Mouse (Mus musculus) embryonic facial prominence, embryonic 12.5 days (tissue): ENCODE measurements around the gene Rbm24. TPM values are rescaled to one million over a fixed set of nuclear protein-coding genes. Genes with fewer than 3 reads are reported as not detected.

Experiments
- ATAC-seq: fragments of 200-750 bp; cut with Nextera tagmentation; 2 replicates; pipeline ENCODE4 v1.8.0; 2017; ENCODE audit not compliant: insufficient number of reproducible peaks, insufficient read depth, low FRiP score, low TSS enrichment
- H3K27ac ChIP-seq: fragments of 300-500 bp; sonication (generic); 2 replicates; pipeline ENCODE4 v1.5.1; 2016; ENCODE audit warnings: mild to moderate bottlenecking
- H3K27me3 ChIP-seq: fragments of 300-500 bp; sonication (generic); 2 replicates; pipeline ENCODE4 v1.6.1; 2016; ENCODE audit warnings: mild to moderate bottlenecking, moderate library complexity
- H3K36me3 ChIP-seq: fragments of 300-500 bp; sonication (generic); 2 replicates; pipeline ENCODE4 v1.6.1; 2016; ENCODE audit warnings: mild to moderate bottlenecking
- H3K4me1 ChIP-seq: fragments of 300-500 bp; sonication (generic); 2 replicates; pipeline ENCODE4 v1.6.1; 2016
- H3K4me2 ChIP-seq: fragments of 300-500 bp; sonication (generic); replicated peaks from 2 replicates; pipeline ENCODE4 v1.6.1; 2016; ENCODE audit warnings: mild to moderate bottlenecking, moderate library complexity
- H3K4me3 ChIP-seq: fragments of 300-500 bp; sonication (generic); 2 replicates; pipeline ENCODE4 v1.5.1; 2016; ENCODE audit warnings: mild to moderate bottlenecking
- H3K9ac ChIP-seq: fragments of 300-500 bp; sonication (generic); 2 replicates; pipeline ENCODE4 v1.6.1; 2016; ENCODE audit warnings: mild to moderate bottlenecking, moderate library complexity
- H3K9me3 ChIP-seq: fragments of 300-500 bp; sonication (generic); 2 replicates; pipeline ENCODE4 v1.6.1; 2016; ENCODE audit warnings: mild to moderate bottlenecking, moderate library complexity
- WGBS: fragments of 180-500 bp; shearing (Covaris S2); methylation state at CpG from one replicate; pipeline ENCODE4 v1.1.7; 2016; 5-methylcytosine and 5-hydroxymethylcytosine counted together
- polyA plus RNA-seq: library from polyadenylated mRNA; unstranded; fragments of >200 nt; fragmentation: Nextera tagmentation; extraction: Ambion mirVana; gene quantifications from 2 replicates; pipeline ENCODE4 v1.2.1, GENCODE M21; 2016

Gene Rbm24
- polyA plus RNA-seq, result 5.0 and 5.2 TPM in 2 replicates

- H3K27ac ChIP-seq, result 0 out of 2 replicates have a peak within 1 kb of the TSS, but pooled peaks have one; percentile 37
- H3K4me2 ChIP-seq, result peak within 1 kb of the TSS; percentile 96
- H3K4me3 ChIP-seq, result peak within 1 kb of the TSS; percentile 53
- WGBS, result under 1% methylated on average over 40 of the region's 41 CpGs
- ATAC-seq, result peak; percentile 76
- no peaks in the 10 kb centered on the region for H3K36me3 ChIP-seq
- H3K9ac ChIP-seq, result peak within 1 kb of the TSS; percentile 60
- no peaks in the 10 kb centered on the region for H3K9me3 ChIP-seq
- peaks cover 11% of the 10 kb centered on the region; the same call in 1 of the 2 replicates for H3K4me1 ChIP-seq
- H3K27me3 ChIP-seq, result peaks cover 13% of the 10 kb centered on the region; the same call in 1 of the 2 replicates
These were observed at the start of gene Rbm24 for GRCm38 (mm10) chr13:46418141-46418601. TSS of gene Rbm24 (plus strand) at chr13:46418434.

GRCm38 (mm10) chr13:46372884-46373283 is 45.4 kb upstream of the Rbm24 start:
- ATAC-seq, result no peak
- no peak overlapping the region for H3K4me3 ChIP-seq
- no peaks in the 10 kb centered on the region for H3K36me3 ChIP-seq
- no peak overlapping the region for H3K27ac ChIP-seq
- no peaks in the 10 kb centered on the region for H3K9me3 ChIP-seq
- no peaks in the 10 kb centered on the region for H3K4me1 ChIP-seq
- H3K9ac ChIP-seq, result no peak overlapping the region
- 82% methylated on average over 7 of the region's 7 CpGs for WGBS
- no peak overlapping the region for H3K4me2 ChIP-seq
- H3K27me3 ChIP-seq, result no peaks in the 10 kb centered on the region

GRCm38 (mm10) chr13:46375371-46375770 is 42.9 kb upstream of the Rbm24 start:
- Histone ChIP-seq H3K4me2 (no peak overlapping the region), H3K27ac (no peak overlapping the region), H3K4me3 (no peak overlapping the region), H3K9me3 (no peaks in the 10 kb centered on the region), H3K27me3 (no peaks in the 10 kb centered on the region), H3K4me1 (no peaks in the 10 kb centered on the region), H3K36me3 (no peaks in the 10 kb centered on the region), H3K9ac (no peak overlapping the region)
- no peak for ATAC-seq
- 91% methylated on average over 1 of the region's 1 CpGs for WGBS

GRCm38 (mm10) chr13:46387396-46387795 is 30.8 kb upstream of the Rbm24 start:
- H3K4me2 ChIP-seq, result no peak overlapping the region
- H3K9ac ChIP-seq, result no peak overlapping the region
- ATAC-seq, result no peak
- H3K36me3 ChIP-seq, result no peaks in the 10 kb centered on the region
- no peaks in the 10 kb centered on the region for H3K9me3 ChIP-seq
- 74% methylated on average over 8 of the region's 8 CpGs for WGBS
- no peaks in the 10 kb centered on the region for H3K4me1 ChIP-seq
- H3K4me3 ChIP-seq, result no peak overlapping the region
- no peak overlapping the region for H3K27ac ChIP-seq
- H3K27me3 ChIP-seq, result no peaks in the 10 kb centered on the region

- ATAC-seq, result no peak
- no peaks in the 10 kb centered on the region for H3K4me1 ChIP-seq
- H3K4me3 ChIP-seq, result no peak overlapping the region
- no peak overlapping the region for H3K9ac ChIP-seq
- 72% methylated on average over 1 of the region's 1 CpGs for WGBS
- H3K4me2 ChIP-seq, result no peak overlapping the region
- no peaks in the 10 kb centered on the region for H3K9me3 ChIP-seq
- no peaks in the 10 kb centered on the region for H3K36me3 ChIP-seq
- H3K27me3 ChIP-seq, result no peaks in the 10 kb centered on the region
- no peak overlapping the region for H3K27ac ChIP-seq
These were observed 26.6 kb upstream of the Rbm24 start for GRCm38 (mm10) chr13:46391654-46392053.

- H3K4me1 ChIP-seq, result no peaks in the 10 kb centered on the region
- WGBS, result 87% methylated on average over 4 of the region's 4 CpGs
- H3K9ac ChIP-seq, result no peak overlapping the region
- ATAC-seq, result no peak
- no peak overlapping the region for H3K27ac ChIP-seq
- H3K4me2 ChIP-seq, result no peak overlapping the region
- no peaks in the 10 kb centered on the region for H3K27me3 ChIP-seq
- no peaks in the 10 kb centered on the region for H3K9me3 ChIP-seq
- H3K36me3 ChIP-seq, result no peaks in the 10 kb centered on the region
- H3K4me3 ChIP-seq, result no peak overlapping the region
These were observed 25.3 kb upstream of the Rbm24 start for GRCm38 (mm10) chr13:46392893-46393292.

- H3K4me1 ChIP-seq, result no peaks in the 10 kb centered on the region
- no peak overlapping the region for H3K27ac ChIP-seq
- H3K4me3 ChIP-seq, result no peak overlapping the region
- no peaks in the 10 kb centered on the region for H3K27me3 ChIP-seq
- no peak for ATAC-seq
- 73% methylated on average over 2 of the region's 2 CpGs for WGBS
- H3K9me3 ChIP-seq, result no peaks in the 10 kb centered on the region
- H3K36me3 ChIP-seq, result no peaks in the 10 kb centered on the region
- no peak overlapping the region for H3K4me2 ChIP-seq
- no peak overlapping the region for H3K9ac ChIP-seq
These were observed 24.3 kb upstream of the Rbm24 start for GRCm38 (mm10) chr13:46393936-46394335.

- H3K27me3 ChIP-seq, result no peaks in the 10 kb centered on the region
- H3K9ac ChIP-seq, result no peak overlapping the region
- 70% methylated on average over 3 of the region's 3 CpGs for WGBS
- H3K4me3 ChIP-seq, result no peak overlapping the region
- no peak overlapping the region for H3K4me2 ChIP-seq
- H3K9me3 ChIP-seq, result no peaks in the 10 kb centered on the region
- H3K27ac ChIP-seq, result no peak overlapping the region
- ATAC-seq, result no peak
- H3K36me3 ChIP-seq, result no peaks in the 10 kb centered on the region
- H3K4me1 ChIP-seq, result no peaks in the 10 kb centered on the region
These were observed 21.0 kb upstream of the Rbm24 start for GRCm38 (mm10) chr13:46397235-46397634.

- no peaks in the 10 kb centered on the region for H3K9me3 ChIP-seq
- WGBS, result 73% methylated on average over 1 of the region's 1 CpGs
- H3K27me3 ChIP-seq, result no peaks in the 10 kb centered on the region
- H3K9ac ChIP-seq, result no peak overlapping the region
- H3K4me3 ChIP-seq, result no peak overlapping the region
- no peak overlapping the region for H3K4me2 ChIP-seq
- H3K27ac ChIP-seq, result no peak overlapping the region
- H3K4me1 ChIP-seq, result no peaks in the 10 kb centered on the region
- ATAC-seq, result no peak
- no peaks in the 10 kb centered on the region for H3K36me3 ChIP-seq
These were observed 11.1 kb upstream of the Rbm24 start for GRCm38 (mm10) chr13:46407151-46407550.

- Histone ChIP-seq H3K27me3 (no peaks in the 10 kb centered on the region), H3K27ac (no peak overlapping the region), H3K4me2 (no peak overlapping the region), H3K4me1 (no peaks in the 10 kb centered on the region), H3K4me3 (no peak overlapping the region), H3K9ac (no peak overlapping the region), H3K9me3 (no peaks in the 10 kb centered on the region), H3K36me3 (no peaks in the 10 kb centered on the region)
- no peak for ATAC-seq
These were observed 6.0 kb upstream of the Rbm24 start for GRCm38 (mm10) chr13:46412247-46412646.

GRCm38 (mm10) chr13:46413588-46413987 is 4.6 kb upstream of the Rbm24 start:
- H3K9ac ChIP-seq, result no peak overlapping the region
- H3K4me1 ChIP-seq, result 0 out of 2 replicates have a peak, but pooled peaks cover 5% of the 10 kb centered on the region
- no peaks in the 10 kb centered on the region for H3K9me3 ChIP-seq
- no peaks in the 10 kb centered on the region for H3K36me3 ChIP-seq
- no peak for ATAC-seq
- no peak overlapping the region for H3K27ac ChIP-seq
- H3K4me3 ChIP-seq, result no peak overlapping the region
- no peaks in the 10 kb centered on the region for H3K27me3 ChIP-seq
- WGBS, result 73% methylated on average over 10 of the region's 10 CpGs
- no peak overlapping the region for H3K4me2 ChIP-seq

GRCm38 (mm10) chr13:46414050-46414449 is 4.2 kb upstream of the Rbm24 start:
- H3K27ac ChIP-seq, result no peak overlapping the region
- no peaks in the 10 kb centered on the region for H3K36me3 ChIP-seq
- H3K9me3 ChIP-seq, result no peaks in the 10 kb centered on the region
- 78% methylated on average over 8 of the region's 8 CpGs for WGBS
- 0 out of 2 replicates have a peak, but pooled peaks cover 1% of the 10 kb centered on the region for H3K27me3 ChIP-seq
- no peak overlapping the region for H3K4me2 ChIP-seq
- no peak overlapping the region for H3K4me3 ChIP-seq
- ATAC-seq, result no peak
- 0 out of 2 replicates have a peak, but pooled peaks cover 6% of the 10 kb centered on the region for H3K4me1 ChIP-seq
- H3K9ac ChIP-seq, result no peak overlapping the region
